Mouse (Mus musculus) midbrain, embryonic 10.5 days (tissue): ENCODE results near the gene Serpina6. TPM values are rescaled to one million over a fixed set of nuclear protein-coding genes. Genes with fewer than 3 reads are reported as not detected.

Experiments used
- polyA plus RNA-seq: library from polyadenylated mRNA; unstranded; fragments of >200 nt; fragmentation: Nextera tagmentation; extraction: Ambion mirVana; gene quantifications from 2 replicates; pipeline ENCODE4 v1.2.1, GENCODE M21; 2016

Serpina6 gene
- polyA plus RNA-seq, 1 experiment from 2014 or later = not detected

Other genes with a start within 250 kb of the Serpina6 start
- 0.47 and 0.89 TPM in 2 replicates for gene 9330161L09Rik, start 249.4 kb downstream of the Serpina6 start, polyA plus RNA-seq
- 100 and 101 TPM in 2 replicates for gene Ddx24, start 231.4 kb downstream of the Serpina6 start, polyA plus RNA-seq
- 0.75 and 1.4 TPM in 2 replicates for gene Ifi27, start 223.0 kb downstream of the Serpina6 start, polyA plus RNA-seq
- gene Ifi27l2a, start 213.5 kb downstream of the Serpina6 start, polyA plus RNA-seq = 0.48 and 1.4 TPM in 2 replicates
- gene Ifi27l2b, start 200.0 kb downstream of the Serpina6 start, polyA plus RNA-seq = not detected in 2 replicates
- 2.6 and 3.4 TPM in 2 replicates for gene Ppp4r4, start 124.9 kb downstream of the Serpina6 start, polyA plus RNA-seq
- gene Serpina10, start 25.8 kb downstream of the Serpina6 start, polyA plus RNA-seq = not detected in 2 replicates
- not detected in 2 replicates for gene Serpina16, start 18.9 kb upstream of the Serpina6 start, polyA plus RNA-seq
- not detected in 2 replicates for gene Serpina1f, start 38.3 kb upstream of the Serpina6 start, polyA plus RNA-seq
- not detected in 2 replicates for gene Serpina1d, start 116.4 kb upstream of the Serpina6 start, polyA plus RNA-seq
- gene Serpina1b, start 173.2 kb upstream of the Serpina6 start, polyA plus RNA-seq = 0.09 TPM in 1 of 2 replicates, not detected in the other
- not detected in 2 replicates for gene Serpina1a, start 206.3 kb upstream of the Serpina6 start, polyA plus RNA-seq
- gene Serpina1c, start 247.7 kb upstream of the Serpina6 start, polyA plus RNA-seq = not detected in 2 replicates